Mouse (Mus musculus) kidney, adult 18-20 months (tissue): ENCODE measurements around the gene Actg1.
"Not testable (repeated sequence)": the region's sequence is repeated elsewhere in the genome, so short reads cannot be mapped to it uniquely, and the experiment has no call there.

Source experiments
- DNase-seq: peaks from one replicate; pipeline ENCODE4 v3.0.0; 2021

The Actg1 gene

DNA sequence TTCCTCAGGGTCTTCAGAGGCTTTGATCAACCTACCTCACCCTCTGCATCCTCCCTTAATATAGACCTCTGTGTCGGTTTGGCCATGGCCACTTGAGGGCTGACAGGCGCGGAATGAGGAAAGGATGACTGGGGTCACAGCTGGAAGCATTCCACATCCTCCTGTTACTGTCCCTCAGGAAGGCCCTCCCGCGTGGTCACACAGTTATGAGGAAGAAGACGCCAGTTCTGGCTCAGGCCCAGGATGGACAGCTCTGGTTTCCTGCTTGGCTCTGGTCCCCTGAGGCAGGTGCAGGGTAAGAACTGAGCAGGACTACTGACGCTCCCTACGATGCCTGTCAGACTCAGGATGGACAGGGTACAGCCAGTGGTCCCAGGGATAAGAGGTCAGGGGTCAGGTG lies 11.7 kb upstream of the Actg1 start:
- DNase-seq = peak; percentile 51

DNA sequence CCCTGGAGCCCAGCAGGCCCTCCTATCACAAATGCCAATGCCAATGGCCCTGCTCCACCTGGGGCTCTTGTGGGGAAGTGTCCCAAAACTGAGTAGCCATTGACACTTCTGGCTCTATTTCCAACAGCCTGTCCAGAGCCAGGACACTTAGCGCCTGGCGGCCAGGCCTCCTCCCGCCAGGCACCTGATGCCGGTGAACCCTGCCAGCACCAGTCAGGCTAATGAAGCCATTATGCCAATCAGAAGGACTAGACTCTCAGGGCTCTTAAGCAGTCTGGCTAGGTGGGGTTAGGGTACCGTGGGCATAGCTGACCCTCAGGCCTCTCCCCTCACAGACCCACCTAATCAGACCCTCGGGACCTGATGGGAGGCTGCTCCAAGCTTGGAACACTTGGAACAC lies 11.0 kb upstream of the Actg1 start:
- peak; percentile 34 for DNase-seq

DNA sequence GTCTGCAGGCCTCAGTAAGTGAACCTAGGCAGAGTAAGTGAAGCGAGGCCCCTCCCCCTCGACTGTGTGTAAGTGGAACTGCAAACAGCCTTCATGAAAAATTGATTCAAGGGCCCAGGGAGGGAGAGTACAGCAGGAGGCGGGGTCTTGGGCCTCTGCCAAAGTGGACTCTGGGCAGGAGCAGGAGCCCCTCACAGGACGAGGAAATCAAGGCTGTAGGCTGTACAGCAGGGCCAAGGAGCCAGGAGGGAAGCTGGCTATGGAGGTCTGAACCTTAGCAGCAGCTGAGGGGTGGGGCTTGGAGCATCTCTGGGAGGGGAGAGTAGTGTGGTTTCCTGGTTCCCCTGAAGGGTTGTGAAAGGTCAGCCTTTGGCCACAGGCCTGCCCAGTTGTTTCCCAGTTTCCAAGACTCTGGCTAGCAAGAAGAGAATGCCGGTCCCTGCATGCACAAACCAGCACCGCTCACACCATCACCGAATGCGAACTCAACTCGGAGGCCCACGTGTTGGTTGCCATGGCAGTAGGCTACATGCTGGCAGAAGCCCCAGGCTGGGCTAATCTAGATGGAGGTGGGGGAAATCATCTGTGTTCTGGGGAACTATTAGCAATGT lies 9.6 kb upstream of the Actg1 start:
- peak; percentile 46 for DNase-seq

DNA sequence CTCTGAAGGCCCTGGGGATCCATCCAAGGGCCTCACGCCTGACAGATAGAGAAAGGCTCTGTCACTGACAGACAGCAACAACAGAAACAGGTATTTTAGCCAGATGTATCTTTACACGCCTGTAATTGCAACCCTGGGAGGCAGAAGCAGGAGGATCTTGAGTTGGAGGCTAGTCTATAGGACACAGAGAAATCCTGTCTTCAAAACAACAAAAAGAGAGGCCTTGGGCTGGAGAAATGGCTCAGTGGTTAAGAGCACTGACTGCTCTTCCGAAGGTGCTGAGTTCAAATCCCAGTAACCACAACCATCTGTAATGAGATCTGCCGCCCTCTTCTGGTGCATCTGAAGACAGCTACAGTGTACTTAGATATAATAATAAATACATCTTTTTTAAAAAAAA lies 8.6 kb upstream of the Actg1 start:
- no peak for DNase-seq

DNA sequence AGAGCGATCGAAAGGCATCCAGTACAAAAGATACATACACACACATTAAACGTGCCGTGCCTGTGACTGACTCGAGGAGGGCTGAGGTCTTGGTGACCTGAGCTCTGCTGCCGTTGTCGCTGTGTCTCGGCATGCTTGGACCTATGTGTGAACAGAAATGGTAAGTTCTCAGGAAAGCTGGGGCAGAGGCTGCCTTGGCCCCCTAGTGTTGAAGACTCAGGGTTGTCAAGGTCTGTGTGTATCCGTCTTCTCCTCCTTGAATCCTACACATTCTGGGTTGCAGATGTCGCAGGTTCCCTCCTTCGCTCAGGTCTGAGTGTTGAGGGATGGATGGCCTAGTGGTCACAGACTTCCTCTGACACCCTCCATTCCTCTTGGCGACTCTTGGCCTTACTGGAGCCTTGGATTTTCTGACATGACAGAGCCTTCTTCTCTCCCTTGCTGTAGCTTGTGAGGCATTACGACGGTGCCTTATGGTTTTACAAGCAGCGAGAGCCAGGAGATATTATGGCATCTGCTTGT lies 8.0 kb upstream of the Actg1 start:
- no peak for DNase-seq

DNA sequence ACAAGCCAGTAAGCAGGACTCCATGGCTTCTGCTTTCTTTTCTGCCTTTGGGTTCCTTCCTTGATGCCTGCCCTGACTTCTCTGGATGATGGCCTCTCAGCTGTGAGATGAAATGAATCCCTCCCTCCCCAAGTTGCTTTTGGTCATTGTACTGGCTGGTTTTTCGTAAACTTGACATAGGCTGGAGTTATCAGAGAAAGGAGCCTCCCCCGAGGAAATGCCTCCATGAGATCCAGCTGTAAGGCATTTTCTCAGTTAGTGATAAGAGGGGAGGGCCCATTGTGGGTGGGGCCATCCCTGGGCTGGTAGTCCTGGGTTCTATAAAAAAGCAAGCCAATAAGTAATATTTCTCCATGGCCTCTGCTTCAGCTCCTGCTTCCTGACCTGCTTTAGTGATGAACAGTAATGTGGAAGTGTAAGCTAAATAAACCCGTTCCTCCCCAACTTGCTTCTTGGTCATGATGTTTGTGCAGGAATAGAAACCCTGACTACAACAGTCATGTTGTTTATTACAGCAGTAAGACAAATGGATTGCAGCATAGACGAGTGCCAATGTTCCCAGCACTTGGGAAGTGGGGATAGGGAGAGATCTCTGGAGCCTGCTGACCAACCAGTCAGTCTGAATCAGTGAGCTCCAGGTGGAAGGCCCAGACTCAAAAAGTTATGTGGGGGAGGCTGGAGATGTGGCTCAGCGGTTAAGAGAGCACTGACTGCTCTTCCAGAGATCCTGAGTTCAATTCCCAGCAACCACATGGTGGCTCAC lies 7.1 kb upstream of the Actg1 start:
- DNase-seq = no peak

DNA sequence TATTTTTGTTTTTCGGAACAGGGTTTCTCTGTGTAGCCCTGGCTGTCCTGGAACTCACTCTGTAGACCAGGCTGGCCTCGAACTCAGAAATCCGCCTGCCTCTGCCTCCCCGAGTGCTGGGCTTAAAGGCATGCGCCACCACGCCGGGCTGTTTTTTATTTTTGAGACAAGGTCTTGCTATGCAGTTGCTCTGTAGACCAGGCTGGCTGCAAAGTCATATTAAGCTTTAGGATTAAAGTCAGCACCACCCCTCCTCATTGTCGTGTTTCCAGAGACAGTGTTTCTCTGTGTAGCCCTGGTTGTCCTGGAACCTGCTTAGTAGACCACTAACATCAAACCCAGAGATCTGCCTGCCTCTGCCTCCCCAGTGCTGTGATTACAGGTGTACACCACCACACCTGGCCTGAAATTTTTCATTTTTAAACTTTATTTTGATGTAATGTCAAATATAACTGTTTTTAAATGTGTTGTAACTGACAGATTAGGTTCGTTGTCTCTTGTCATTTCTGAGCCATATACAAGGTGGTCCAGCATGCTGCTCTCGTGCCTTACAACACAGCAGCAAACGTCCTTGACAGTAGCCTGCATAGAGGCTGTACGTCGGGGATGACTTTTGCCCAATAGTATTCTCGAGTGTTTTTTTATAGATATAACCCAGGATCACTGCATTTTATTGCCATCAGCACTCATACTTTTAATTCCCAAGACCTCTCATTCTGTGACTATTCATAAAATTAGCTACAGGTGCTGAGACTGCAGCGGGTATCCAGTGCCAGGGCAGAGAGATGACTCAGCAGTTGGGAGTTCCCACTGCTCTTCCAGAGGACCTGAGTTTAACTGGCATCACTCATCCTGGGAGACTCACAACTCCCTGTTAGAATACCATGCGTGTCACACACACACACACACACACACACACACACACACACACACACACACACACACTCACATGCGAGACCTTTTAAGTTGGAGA lies 6.2 kb upstream of the Actg1 start:
- DNase-seq = no peak

DNA sequence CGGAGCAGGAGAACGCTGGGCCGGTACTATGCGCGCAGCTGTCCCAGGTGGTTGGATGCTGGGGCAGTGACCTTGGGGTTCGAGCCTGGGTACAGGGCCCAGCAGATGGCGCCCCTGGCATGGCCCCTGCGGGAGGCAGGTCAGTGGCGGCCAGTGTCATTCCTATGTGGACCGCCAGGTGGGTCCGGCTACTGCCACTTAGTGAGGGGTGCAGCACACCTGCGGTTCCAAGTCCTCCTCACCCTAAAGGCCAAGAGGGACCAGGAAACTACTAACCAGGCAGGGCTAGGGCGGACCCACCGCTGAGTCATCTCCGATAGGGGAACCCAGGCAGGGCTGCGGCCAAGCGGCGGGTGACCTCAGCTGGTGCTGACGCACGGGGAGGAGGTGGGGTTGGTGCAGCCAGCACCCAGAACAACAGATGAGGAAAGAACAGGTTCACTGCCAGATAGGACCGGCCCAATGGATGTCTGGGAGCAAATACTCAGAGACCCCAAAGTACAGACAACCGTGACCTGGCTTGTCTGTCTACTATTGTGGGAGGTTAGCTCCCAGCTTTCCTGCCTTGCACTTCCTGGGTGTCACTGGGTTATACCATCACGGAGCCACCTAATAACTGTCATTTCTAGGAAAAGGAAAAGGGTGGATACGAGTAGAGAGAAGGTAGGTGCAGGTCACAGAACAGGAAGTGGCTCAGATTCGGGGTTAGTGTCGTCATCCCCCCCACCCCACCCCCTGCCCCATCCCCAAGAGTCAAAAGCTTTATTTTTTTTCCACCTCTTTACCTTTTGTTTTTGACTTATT lies 5.4 kb upstream of the Actg1 start:
- DNase-seq = peak; percentile 91

DNA sequence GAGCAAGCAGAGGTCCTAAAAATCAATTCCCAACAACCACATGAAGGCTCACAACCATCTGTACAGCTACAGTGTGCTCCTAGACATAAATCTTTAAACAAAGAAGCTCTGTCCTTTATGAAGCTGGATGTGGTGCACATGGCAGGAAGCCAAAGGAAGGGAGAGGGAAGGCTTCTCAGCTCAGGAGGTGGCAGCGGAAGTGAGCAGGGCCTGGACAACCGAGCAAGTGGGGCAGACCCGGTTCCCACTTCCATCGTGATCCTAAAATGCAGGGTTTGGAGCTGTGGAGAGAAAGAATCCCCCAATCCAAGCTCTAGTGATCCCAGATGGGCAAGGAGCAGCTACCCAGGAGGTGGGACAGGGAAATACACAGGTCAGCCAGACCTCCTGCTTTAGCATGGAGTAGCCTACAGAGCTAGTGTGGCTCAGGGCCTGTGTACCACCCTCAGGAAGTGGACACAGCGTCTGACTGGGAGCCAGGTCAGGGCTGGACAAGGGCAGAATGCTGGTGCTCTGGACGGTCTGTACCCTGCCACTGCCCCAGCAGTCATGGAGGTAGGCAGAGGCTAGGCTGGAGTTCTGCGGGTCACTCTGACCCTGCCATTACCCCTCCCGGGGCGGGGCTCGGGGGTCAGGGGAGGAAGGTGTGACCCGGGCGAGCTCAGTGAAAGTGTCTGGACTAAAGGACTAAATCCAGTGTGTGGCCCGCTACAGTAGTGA lies 4.4 kb upstream of the Actg1 start:
- peak; percentile 28 for DNase-seq

DNA sequence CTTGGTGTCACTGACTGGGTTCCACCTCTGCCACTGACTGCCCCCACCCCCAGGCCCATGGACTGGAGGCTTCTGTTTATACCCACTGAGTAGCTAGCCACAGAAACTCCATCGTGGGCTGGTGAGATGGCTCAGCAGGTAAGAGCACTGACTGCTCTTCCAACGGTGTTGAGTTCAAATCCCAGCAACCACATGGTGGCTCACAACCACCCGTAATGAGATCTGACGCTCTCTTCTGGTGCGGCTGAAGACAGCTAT lies 3.7 kb upstream of the Actg1 start:
- not testable (repeated sequence) for DNase-seq

DNA sequence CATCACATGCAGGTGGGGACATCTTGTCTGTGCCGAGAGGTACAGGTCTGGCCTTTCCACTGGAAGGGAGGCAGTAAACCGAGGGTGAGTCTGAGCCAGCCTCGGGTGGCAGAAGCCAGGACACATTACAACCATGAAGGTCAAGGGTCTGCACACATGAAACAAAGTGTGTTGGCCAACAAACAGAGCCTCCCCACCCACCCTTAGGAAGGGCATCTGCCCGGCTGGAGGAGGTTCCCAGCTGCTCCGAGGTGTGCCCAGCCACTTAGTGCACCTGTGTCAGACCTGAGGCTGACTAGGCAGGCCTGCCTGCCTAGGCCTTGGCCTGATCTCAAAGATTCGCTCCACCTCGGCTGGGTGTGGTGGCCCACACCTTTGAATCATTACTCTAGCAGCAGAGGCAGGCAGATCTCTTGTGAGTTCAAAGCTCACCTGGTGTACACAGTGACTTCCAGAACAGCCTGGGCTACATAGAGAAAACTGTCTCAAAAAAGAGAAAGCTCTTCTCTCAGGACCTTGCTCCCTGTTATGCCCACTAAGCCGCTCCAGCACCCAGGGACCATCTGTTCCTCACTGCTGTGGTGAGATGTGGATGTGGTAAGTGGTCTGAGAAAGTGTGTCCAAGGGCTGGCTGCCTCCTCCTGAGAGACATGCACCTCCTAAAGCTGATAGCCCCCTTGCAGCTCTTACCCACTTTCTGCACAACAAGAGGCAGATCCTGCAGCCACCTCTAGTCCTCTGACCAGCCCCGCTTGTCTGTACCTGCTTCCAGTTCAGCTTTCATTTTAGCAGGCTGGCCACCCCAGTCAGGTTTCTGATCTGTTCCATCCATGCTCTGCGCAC lies 3.1 kb upstream of the Actg1 start:
- peak; percentile 53 for DNase-seq

DNA sequence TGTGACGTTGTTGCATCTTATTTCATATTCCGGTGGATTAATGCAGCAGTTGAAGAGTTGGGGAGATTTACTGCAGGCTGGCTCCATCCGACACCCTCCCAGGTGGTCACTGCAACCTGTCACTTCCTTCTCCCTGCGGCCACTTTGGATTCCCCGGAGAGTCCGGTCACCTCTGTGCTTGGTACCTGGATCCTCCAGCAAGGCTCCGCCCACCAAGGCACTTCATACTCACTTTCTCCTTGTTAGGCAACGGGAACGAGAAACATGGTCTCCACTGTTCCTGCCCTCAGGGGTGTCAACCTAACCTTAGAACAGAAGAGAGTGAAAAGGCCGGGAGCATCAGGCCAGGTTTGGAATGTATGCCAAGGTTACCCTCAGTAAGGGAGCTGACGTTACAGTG lies 2.4 kb upstream of the Actg1 start:
- peak; percentile 60 for DNase-seq

DNA sequence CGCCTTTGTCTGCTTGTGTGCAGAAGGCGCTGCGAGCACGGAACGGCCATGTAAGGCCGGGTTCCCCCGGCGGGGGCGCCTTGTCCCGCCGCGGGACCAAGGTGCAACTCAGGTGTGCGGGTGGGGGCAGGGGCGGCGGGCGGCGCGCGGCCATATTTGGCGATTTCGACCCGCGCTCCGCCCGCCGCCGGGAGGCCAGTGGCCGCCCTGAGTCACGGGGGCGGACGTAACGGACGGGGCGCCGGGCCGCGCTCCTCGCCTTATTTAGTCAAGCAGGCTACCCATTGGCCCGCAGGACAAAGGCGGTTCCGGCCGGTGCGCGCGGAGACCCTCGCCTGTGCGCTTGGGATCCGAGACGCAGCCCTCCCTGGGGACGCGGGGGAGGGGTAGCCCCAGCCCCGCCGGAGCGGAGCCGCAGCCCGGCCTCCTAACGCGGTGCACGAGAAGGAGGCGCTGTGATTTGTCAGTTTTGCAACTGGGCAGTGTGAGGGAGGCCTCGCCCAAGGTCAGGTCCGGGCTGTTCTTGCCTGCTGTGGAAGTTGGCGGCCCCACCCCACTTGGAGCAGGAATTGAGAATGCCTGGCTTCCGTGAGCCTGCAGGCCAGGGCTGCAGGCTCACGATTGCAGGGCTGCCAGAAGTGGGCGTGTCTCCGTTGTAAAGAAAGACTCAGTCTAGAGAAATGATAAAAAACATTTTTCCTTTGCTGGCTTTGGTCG lies 1.8 kb upstream of the Actg1 start:
- DNase-seq = peak; percentile 93

DNA sequence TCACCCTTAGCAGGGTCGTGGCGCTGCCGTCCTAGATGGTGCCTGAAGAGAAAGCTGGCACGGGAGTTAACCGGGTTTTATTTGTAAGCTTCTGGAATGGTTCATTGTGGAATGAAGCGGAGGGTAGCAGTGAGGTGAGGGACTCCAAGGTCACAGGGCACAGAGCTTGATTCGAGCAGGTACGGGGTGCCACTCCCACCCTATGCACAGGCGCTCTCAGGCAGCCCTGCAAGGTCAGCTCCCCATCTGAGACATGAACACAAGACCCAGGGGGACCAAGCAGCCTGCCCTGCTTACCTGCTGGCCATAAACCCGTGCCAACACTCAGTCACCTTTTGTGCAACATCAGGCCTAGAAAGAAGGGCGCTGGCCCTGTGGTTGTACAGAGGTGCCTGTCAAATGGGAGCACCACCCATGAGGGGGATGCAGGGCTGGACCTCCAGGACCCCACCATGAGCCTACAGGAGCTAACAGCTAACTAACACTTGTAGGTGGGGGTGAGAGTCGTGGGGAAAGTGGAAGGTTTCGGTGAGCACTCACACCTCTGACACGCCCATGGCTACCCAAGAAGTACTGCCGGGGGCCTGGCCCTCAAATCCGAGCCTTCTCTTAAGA lies 1.1 kb upstream of the Actg1 start:
- DNase-seq = peak; percentile 82

DNA sequence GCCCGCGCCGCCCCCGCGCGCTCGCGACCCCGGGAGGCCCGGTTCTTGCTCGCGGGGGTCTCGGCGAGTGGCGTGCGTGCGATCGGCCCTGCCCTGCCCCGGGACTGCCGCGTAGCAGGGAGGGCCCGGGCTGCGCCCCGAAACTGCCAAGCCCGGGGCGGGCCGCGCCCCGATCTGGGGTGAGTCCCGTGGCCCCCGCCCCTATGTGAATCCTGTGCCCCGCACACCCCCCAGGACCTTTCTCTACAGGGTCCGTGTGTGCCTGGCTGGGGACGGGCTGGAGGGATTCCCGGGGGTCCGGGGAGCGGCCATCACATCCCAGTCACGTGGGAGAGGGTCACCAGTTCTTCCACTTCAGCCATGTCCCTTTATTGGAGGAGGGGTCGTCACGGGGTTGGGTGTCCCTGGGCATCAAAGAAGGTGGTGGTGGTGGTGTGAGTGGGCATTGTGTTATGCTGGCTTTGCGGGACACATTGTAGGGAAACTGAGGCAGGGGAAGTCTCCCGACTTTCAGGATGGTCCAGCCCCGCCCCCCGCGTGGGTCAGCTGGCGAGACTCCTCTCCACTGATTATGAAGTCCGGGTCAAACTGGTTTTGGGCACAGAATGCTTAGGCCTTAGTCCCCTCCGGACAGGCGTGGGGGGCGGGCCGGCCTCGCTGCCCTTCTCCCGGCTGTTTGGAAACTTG lies 485 bp upstream of the Actg1 start:
- no peak for DNase-seq

DNA sequence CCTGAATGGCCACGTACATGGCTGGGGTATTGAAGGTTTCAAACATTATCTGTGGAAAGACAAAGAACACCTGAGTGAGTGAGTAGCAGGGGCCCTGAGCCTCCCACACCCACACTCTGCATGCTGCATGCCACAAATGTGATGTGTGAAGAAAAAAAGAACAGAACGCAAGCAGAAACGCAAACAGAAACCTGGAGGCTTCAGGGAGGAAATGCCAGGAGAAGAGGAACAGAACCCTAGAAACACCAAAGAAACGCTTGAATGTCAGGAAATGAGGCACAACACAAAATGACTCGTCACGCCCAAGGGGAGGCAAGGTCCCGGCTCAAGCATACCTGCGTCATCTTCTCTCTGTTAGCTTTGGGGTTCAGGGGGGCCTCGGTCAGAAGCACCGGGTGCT lies 1.0 kb downstream of the Actg1 start:
- DNase-seq = peak; percentile 55

DNA sequence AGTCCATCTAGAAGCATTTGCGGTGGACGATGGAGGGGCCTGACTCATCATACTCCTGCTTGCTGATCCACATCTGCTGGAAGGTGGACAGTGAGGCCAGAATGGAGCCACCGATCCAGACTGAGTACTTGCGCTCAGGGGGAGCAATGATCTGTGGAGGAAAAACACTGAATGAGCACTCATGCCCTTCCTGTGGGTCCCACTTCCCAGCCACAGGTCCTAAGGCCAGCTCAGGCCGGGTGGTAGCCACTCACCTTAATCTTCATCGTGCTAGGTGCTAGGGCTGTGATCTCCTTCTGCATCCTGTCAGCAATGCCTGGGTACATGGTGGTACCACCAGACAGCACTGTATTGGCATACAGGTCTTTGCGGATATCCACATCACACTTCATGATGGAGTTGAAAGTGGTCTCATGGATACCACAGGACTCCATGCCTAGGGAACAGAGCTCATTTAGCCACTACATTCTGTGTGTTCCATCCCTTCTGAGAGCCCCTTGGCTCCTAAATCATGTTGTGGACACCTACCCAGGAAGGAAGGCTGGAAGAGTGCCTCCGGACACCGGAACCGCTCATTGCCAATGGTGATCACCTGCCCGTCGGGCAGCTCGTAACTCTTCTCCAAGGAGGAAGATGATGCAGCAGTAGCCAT lies 1.8 kb downstream of the Actg1 start:
- DNase-seq = peak; percentile 35

DNA sequence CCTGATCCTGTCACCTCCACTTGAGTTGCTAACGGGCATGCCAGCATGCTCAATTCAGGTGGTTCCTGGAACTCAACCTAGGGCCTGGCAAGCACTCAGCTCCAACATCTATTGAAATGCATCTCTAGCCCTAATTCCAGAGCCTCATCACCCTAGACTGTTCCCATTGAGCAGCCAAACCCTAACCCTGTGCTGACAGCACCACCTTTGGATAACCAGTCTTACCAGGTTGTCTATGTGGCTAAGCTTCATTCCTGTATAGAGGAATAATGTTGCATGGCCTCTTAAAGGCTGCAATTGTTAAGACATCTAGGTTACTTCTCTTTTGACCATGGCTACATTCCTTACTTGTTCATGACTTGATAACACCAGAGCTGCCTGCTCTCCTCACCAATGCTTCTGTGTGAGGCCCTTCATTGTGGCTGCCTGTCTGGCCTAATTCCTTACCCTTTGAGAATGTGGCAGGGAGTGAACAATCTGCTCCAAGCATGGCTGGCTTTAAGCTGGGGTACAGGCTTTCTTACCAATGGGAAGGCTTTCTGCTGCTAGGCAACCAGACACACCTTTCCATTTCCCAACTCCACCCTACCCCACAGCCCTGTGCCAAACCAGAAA lies 3.2 kb downstream of the Actg1 start:
- no peak for DNase-seq
